Mouse (Mus musculus) heart, postnatal 10 days (tissue): Measurements from ENCODE around the gene Epb41l5. TPM values are rescaled to one million over a fixed set of nuclear protein-coding genes. Genes with fewer than 3 reads are reported as not detected.

Experiments used
- DNase-seq, 2 experiments: peaks; one replicate each; pipeline ENCODE4 v3.0.0; 2021
- intact Hi-C: fragments of 180-260 bp; cut with DNase I; formaldehyde crosslinking; loops from one replicate; pipeline ENCODE4 v1.15.1; 2025
- total RNA-seq, 2 experiments: library from RNA; stranded (reverse); gene quantifications; 2 replicates each; pipeline ENCODE4 v1.2.3; 2021

Epb41l5 gene
- total RNA-seq, 2 experiments from 2014 or later, result 4.1 to 4.2 TPM

DNA sequence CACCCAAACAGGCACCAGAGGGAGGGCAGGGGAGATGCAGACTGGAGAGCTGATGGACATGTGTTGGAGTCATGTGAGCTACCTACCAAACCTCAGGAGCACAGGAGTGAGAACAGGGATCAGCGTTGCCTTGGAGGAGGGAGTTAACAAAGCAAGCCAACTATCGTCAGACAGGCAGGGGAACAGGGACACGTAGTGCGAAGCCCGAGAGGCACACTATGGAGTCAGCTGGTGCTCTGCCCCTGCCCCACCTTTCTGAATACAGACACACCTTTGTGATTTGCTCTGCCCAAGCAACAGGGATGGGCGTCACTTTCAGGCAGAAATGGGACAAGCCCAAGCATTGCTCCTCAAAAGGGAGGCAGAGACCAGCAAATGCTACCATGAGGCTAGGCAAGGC is 111.1 kb downstream of the Epb41l5 start:
- no peak for DNase-seq
- intact Hi-C loops, result no loop called here

GRCm38 (mm10) chr1:119536122-119536521 is 112.7 kb downstream of the Epb41l5 start:
- intact Hi-C loops, result no loop called here
- no peak for DNase-seq

DNA sequence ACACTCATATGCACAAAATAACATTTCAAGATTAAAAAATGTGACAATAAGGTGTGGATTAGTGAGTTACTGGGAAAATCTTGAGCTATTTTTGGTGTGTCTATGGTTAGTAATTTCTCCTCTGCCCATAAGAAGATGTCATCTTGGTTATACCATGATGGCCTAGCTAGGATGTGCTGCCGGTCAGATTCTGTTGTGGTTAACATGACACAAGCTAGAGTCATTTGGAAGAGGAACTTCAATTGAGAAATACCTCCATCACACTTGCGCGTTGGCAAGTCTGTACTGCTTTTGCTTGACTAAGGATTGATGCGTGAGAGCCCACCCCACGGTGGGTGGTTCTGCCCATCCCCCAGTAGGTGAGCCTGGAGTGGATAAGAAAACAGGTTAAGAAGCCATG is 114.5 kb downstream of the Epb41l5 start:
- DNase-seq, result no peak
- intact Hi-C loops, result no loop called here

- DNase-seq, result no peak
- intact Hi-C loops, result no loop called here
Observed at GRCm38 (mm10) chr1:119533093-119533805, 115.6 kb downstream of the Epb41l5 start.

DNA sequence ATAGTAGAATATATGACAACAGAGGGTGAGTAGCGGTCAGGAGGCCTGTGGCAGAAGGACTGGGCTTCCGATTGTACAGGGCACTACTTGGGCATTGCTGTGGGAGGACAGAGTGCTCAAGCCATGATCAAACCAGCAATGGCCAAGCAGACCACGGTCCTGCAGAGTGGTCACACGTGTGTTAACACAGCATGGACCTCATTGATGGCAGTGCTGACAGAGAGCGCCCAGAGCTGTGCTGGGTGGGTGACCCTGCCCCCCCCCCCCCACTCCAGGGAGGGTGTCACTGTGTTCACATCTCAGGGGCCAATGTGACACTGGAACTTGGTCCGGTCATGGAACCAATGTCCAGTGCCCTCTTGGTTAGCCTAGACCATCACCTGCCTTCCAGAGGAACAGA is 116.6 kb downstream of the Epb41l5 start:
- intact Hi-C loops, result no loop called here
- no peak for DNase-seq

DNA sequence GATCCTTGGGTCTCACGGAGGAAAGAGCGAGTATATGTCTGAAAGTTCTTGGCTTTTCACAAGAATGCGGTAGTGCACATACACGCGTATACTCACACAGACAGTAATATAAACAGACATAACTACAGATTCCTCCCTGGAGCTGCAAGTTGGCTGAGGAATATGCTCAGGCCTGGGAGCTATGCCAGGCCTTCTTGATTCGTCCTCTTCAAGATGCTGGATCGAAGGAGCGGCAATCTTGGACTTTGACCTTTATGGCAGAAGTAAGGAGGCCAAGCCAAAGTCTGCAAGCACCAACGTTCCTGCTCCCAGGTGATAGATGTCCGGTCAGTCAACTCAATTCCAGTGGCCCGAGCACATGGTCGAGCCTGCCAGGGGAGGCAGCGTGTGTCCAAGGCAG is 117.9 kb downstream of the Epb41l5 start:
- intact Hi-C loops, result no loop called here
- no peak for DNase-seq

GRCm38 (mm10) chr1:119525689-119526591 is 122.9 kb downstream of the Epb41l5 start, which contains the start of gene Tmem185b:
Gene Tmem185b, plus strand, starts transcription at chr1:119526160.
- intact Hi-C loops, result loop anchor here (2.0 to 5.0 kb wide), 2 partner anchors 15 to 39 kb away; no protein-coding TSS in a partner anchor
- DNase-seq, result peak; percentile 95

DNA sequence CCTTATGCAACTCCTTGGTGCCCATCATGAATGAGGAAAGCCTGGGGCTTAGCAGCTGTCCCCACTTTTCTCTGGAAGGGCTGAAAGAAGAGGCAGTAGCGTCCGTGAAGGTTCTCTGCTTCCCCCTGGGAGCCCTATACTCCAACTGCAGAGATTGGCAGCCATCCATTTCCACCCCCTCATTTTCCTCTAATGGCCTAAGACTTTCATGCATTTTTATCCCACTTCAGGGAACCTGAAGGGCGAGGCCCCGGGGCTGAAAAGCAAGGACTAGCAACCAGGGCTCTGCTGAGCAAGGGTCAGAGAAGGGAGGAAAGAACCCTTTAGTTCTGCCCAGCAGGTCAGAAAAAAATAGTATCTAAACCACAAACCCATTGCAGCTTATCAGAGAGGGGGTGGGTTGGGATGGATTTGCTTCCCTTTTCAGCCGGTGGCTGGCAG is 123.8 kb downstream of the Epb41l5 start:
- intact Hi-C loops, result loop anchor here (2.0 to 5.0 kb wide), 2 partner anchors 14 to 38 kb away; no protein-coding TSS in a partner anchor
- peak; percentile 58 to 71 for DNase-seq

- intact Hi-C loops, result loop anchor here (2.0 kb wide), 1 partner anchor 13 kb away; no protein-coding TSS in a partner anchor
- no peak for DNase-seq
Observed at GRCm38 (mm10) chr1:119523826-119524225, 125.0 kb downstream of the Epb41l5 start.

DNA sequence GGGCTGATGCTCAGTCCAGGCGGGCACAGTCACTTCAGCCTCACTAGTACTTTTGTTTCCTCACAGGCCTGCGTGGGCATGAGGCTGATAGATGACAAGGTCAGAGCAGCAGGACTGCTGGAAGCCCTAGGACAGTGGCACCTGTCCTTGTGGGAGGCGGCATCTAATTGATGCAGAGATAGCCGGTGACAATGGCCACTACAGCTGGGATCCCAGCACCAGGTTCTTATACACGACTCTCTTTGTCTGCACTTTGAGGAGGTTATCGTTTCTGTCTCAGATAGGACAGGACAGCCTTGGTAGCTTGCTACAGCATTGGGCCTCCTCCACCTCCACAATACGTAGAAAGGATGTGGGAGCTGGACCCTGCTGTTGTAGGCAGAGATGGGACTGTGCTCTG is 125.4 kb downstream of the Epb41l5 start:
- intact Hi-C loops, result no loop called here
- no peak for DNase-seq

DNA sequence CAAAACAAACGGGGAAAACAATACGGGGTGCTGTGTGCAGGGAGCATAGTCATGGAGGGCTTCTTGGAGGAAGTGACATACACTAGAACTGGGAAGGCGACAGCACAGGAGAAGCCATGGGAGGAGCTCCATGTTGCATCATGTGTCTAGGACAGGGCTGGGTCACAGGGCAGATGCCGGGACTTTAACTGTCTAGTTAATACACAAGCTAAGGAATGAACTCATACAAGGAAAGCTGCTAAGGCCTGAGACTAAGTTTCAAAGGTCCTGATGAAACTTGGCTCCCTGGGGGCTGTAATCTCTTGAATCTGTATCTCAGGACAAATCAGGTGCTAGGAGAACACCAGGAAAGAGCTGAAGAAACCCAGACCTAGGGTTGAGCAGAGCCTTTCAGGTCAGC is 126.1 kb downstream of the Epb41l5 start:
- intact Hi-C loops, result no loop called here
- no peak for DNase-seq

DNA sequence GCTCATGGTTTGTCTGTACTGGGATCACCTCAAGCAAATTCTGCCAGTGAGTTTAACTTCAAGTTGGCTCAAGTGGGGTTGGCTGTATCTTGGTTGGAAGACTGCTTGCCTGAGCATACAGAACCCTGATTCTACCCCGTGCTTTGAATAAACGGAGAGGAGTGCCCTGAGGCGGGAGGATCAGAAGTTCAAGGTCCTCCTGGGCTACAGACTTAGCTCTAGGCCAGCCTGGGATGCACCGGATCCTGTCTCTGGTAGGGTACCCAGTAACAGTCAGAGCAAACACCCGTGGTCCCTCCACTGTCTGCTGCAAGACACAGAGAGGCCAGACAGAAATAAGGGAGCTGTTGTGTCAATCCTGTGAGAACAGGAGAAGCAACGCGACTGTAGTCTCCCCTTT is 127.1 kb downstream of the Epb41l5 start:
- intact Hi-C loops, result no loop called here
- no peak for DNase-seq

DNA sequence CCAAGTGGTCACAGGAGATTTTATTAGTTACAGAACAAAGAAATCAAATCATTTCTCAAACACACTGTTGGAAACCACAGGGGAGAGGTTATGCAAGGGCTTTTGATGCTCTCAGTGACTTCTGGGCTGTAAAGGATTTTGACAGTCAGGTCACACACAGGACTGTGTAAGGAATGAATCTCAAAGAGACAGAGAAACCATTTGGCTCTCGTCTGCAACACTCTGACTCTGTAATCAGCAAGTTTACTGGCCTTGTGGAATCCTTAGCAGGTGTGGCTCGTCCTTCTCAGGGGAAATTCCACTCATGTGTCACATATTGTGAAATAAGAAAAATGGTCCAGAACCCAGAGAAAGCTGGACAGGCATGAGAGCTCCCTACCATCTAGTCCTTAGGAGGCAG is 127.8 kb downstream of the Epb41l5 start:
- intact Hi-C loops, result no loop called here
- no peak for DNase-seq

- no peak for DNase-seq
- intact Hi-C loops, result no loop called here
Observed at GRCm38 (mm10) chr1:119519286-119519685, 129.5 kb downstream of the Epb41l5 start.

DNA sequence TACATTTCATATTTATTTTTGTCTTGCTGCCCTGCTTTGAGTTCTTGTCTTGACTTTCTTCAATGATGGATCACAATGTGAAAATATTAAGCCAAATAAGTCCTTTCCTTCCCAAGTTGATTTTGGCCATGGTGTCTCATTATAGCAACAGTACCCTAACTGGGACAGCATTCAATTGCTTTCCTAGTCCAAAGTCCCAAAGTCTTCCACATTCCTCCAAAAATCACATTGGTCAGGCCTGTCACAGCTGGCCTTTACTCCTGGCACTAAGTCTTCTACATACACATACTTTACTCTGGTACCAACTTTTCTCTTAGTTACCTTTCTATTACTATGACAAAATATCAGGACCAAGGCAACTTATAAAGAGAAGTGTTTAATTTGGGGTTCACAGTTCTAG is 130.0 kb downstream of the Epb41l5 start:
- DNase-seq, result no peak
- intact Hi-C loops, result no loop called here

DNA sequence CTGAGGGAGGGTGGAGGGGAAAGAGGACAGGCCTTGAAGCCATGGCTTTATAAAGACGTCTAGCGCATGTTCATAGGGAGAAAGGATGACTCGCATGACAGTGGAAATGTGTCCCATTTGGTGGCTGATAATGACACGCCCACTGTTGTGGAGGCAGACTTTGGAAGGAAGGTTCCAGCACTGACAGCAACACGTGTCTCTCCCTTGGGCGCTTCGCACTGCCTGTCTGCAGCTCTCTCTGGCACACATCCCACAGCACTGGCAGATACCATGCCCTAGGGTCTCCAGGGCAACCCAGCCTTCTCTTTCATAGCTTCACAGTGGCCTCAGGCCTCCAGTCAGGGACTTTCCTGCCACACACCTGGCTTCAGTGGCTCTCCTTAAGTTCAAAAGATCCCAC is 130.7 kb downstream of the Epb41l5 start:
- intact Hi-C loops, result no loop called here

GRCm38 (mm10) chr1:119510857-119511256 is 137.9 kb downstream of the Epb41l5 start:
- intact Hi-C loops, result loop anchor here (2.0 kb wide), 1 partner anchor 14 kb away; no protein-coding TSS in a partner anchor

More for the DNA sequence above, 130.7 kb downstream of the Epb41l5 start:
- DNase-seq, result no peak

GRCm38 (mm10) chr1:119510409-119510808 is 138.4 kb downstream of the Epb41l5 start:
- intact Hi-C loops, result loop anchor here (2.0 kb wide), 1 partner anchor 14 kb away; no protein-coding TSS in a partner anchor
- no peak for DNase-seq

More at GRCm38 (mm10) chr1:119510857-119511256, 137.9 kb downstream of the Epb41l5 start:
- peak; percentile 41 to 55 for DNase-seq

- intact Hi-C loops, result no loop called here
Observed at GRCm38 (mm10) chr1:119509474-119509873, 139.3 kb downstream of the Epb41l5 start.

DNA sequence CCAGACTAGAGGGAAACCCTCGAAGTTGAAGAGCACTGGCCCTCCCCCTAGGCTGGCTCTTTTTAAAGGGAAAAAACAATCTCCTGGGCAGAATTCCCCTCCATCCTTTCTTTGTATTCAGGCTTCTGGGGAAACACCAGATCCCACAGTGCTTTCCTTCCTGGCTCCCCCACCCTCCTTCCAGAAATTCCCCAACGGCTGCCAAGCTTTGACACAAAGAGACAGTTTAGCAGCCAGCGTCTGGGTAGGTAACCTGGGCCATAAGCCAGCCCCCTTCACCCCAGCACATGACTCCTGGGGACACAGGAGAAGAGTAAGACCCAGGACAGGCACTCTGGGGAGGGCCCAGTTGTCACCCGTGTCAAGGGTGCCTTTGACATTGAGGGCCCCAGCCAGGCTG is 140.3 kb downstream of the Epb41l5 start:
- intact Hi-C loops, result no loop called here
- peak; percentile 69 to 71 for DNase-seq

More at GRCm38 (mm10) chr1:119509474-119509873, 139.3 kb downstream of the Epb41l5 start:
- DNase-seq, result no peak

GRCm38 (mm10) chr1:119505951-119506350 is 142.8 kb downstream of the Epb41l5 start:
- DNase-seq, result no peak
- intact Hi-C loops, result no loop called here
